Mouse (Mus musculus) MEL (cell line): Measurements from ENCODE around the gene Tut4.

Source experiments
- CHD1 ChIP-seq: IDR thresholded peaks from 2 replicates; pipeline ENCODE4 v1.6.1; 2012; ENCODE audit warnings: low read depth, mild to moderate bottlenecking, inconsistent platforms, low read length, improper control_type of control experiment
- CTCF ChIP-seq, 3 experiments: IDR thresholded peaks in 2 of 3; conservative IDR thresholded peaks in 1 of 3; 2 replicates each; pipeline ENCODE4 v1.5.1; 2011 to 2012; ENCODE audit warnings: low read length in 3 of 3, low read depth in 2 of 3, mild to moderate bottlenecking in 2 of 3, improper control_type of control experiment in 1 of 3, inconsistent platforms in 1 of 3, mixed read lengths in 1 of 3, moderate library complexity in 1 of 3; ENCODE audit not compliant: control insufficient read depth in 1 of 3, insufficient read depth in 1 of 3, poor library complexity in 1 of 3, severe bottlenecking in 1 of 3
- MAX ChIP-seq: IDR thresholded peaks from 2 replicates; pipeline ENCODE4 v1.6.1; 2011; ENCODE audit warnings: low read length, improper control_type of control experiment
- ZNF384 ChIP-seq: IDR thresholded peaks from 2 replicates; pipeline ENCODE4 v1.6.1; 2012; ENCODE audit warnings: low read depth, mild to moderate bottlenecking, inconsistent platforms, low read length, improper control_type of control experiment

DNA sequence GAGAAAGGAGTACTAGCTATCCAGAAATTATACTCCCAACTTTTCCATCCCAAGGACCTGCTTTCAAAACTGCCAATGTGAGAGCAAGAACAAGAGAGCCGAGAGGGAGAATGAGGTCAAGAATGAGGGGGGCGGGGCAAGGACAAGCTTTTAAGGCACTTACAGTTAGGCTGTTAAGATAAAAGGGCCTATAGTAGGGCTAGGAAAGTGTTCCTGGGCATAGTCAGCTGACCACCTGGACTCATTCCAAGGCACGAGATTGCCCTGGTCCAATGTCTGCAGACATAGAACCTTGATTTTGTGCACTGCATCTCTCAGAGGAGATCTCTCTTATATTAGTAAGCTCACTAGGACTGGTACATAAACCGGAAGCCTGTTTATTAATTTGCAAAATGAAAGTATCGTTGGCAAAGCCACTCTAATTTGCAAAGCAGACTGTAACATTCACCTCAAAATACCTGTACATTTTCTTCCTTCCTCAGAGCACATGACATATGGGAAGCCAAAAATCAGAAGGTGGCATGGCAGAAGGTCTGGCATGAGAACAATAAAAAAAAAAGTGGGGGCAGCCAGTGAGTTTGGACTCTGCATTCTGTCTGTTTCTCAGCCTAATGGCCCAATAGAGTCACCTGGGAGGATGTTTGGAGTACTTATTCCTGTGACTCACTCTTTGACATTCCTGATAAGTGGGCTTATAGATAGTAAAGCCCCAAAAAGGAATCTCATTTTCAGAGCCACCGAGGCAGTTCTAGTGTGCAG, 21.0 kb upstream of the Tut4 start:
- TF ChIP-seq MAX (no peak), CTCF (IDR thresholded peaks at IDR 0.05 in 2 of 3, conservative IDR thresholded peaks at IDR 0.05 in 1 of 3; ENCODE audit: control insufficient read depth in 1 of 3, insufficient read depth in 1 of 3, low read depth in 2 of 3, low read length in 3 of 3, poor library complexity in 1 of 3, severe bottlenecking in 1 of 3) (no peak), CHD1 (no peak), ZNF384 (no peak)
